Mouse (Mus musculus): ENCODE measurements around the gene Vmn1r70.

Gene Vmn1r70

DNA sequence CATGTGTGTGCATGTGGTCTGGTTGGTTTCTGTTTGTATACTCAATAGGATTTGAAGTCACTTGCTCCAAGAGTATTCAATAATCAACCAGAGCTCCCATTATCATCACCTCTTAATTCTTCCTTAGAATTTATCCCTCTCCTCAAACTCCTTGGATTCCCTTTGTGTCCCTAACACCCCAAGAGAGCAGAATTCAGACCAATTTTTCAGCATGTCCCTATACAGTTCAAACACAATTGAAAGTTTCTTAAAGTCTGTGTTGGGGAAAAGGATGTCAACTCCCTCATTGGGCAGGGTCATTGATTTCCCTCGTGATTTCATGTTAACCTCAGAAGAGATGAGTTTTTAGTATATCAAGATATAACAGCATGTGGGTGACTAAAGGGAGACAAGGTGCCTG is at the start of gene Vmn1r70:
Gene Vmn1r70, plus strand, starts transcription at position 301 of the 400 bp plus-strand sequence.
- no peak for DNase-seq (ENCODE audit: low spot score)

DNA sequence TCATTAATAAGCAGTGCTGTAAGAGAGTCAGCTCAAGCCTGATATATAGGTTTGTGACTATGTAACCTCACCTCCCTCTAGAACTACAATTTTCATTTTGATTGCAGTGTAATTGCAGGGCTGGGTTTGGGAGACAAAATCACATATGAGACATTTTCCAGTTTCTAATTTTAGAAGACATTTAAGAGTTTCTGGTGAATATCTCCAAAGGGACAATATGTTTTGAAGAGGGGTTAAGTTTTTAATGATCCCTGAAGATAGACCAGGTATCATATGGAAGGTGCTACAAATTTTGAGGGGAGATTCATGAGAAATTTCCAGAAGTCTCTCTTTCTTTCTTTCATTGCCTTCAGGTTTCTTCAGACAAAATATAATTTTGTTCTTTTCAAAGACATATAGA is 17.8 kb upstream of the Vmn1r70 start, which contains the start of gene Vmn1r69:
Gene Vmn1r69, minus strand, starts transcription at position 101 of the 400 bp plus-strand sequence.
- DNase-seq (ENCODE audit: low spot score) = no peak
